Mouse (Mus musculus) granulocyte monocyte progenitor cell, adult 5-6 weeks (primary cell): ENCODE results near the gene Usp49. TPM values are rescaled to one million over a fixed set of nuclear protein-coding genes. Genes with fewer than 3 reads are reported as not detected.

Source experiments
- ATAC-seq: replicated peaks from 2 replicates; pipeline ENCODE4 v1.8.0; 2016; ENCODE audit warnings: mild to moderate bottlenecking, moderate TSS enrichment, inconsistent platforms; ENCODE audit not compliant: poor library complexity, severe bottlenecking
- total RNA-seq, 2 experiments: library from RNA; stranded (forward) in 1 of 2; stranded (reverse) in 1 of 2; fragments of 200-712, 200-1000 nt in 1 of 2; fragments of >200 nt in 1 of 2; fragmentation: Nextera tagmentation in 1 of 2; gene quantifications; 2 replicates each; pipeline ENCODE4 v1.2.3; 2014 to 2017

Usp49 gene
- total RNA-seq, 2 experiments from 2014 or later, result 1.5 to 4.1 TPM

- peak; percentile 57 for ATAC-seq
Observed at GRCm38 (mm10) chr17:47688608-47689575, 58.4 kb downstream of the Usp49 start, which contains the start of gene Frs3. Gene Frs3, plus strand, starts transcription at chr17:47689030.

GRCm38 (mm10) chr17:47689894-47690293 is 59.4 kb downstream of the Usp49 start:
- ATAC-seq, result no peak

- no peak for ATAC-seq
Observed at GRCm38 (mm10) chr17:47691650-47692049, 61.2 kb downstream of the Usp49 start.

- ATAC-seq, result no peak
Observed at GRCm38 (mm10) chr17:47693671-47694441, 63.4 kb downstream of the Usp49 start.

GRCm38 (mm10) chr17:47694442-47694502 is 63.8 kb downstream of the Usp49 start, which contains the start of gene Gm21981:
Gene Gm21981, minus strand, starts transcription at chr17:47694455.
- no peak for ATAC-seq

GRCm38 (mm10) chr17:47694503-47695336 is 64.2 kb downstream of the Usp49 start, which contains the start of gene Prickle4:
Gene Prickle4, minus strand, starts transcription at chr17:47694736.
- peak; percentile 89 for ATAC-seq

- peak; percentile 13; the same call in 1 of the 2 replicates for ATAC-seq
Observed at GRCm38 (mm10) chr17:47695337-47695710, 64.8 kb downstream of the Usp49 start.

GRCm38 (mm10) chr17:47698156-47698555 is 67.7 kb downstream of the Usp49 start:
- no peak for ATAC-seq

GRCm38 (mm10) chr17:47699055-47699454 is 68.6 kb downstream of the Usp49 start:
- ATAC-seq, result no peak

- ATAC-seq, result no peak
Observed at GRCm38 (mm10) chr17:47701793-47702192, 71.3 kb downstream of the Usp49 start.

GRCm38 (mm10) chr17:47702548-47703345 is 72.3 kb downstream of the Usp49 start:
- no peak for ATAC-seq

GRCm38 (mm10) chr17:47703556-47703955 is 73.1 kb downstream of the Usp49 start:
- ATAC-seq, result no peak

GRCm38 (mm10) chr17:47704692-47705091 is 74.2 kb downstream of the Usp49 start:
- no peak for ATAC-seq

- no peak for ATAC-seq
Observed at GRCm38 (mm10) chr17:47706196-47706595, 75.7 kb downstream of the Usp49 start.

- no peak for ATAC-seq
Observed at GRCm38 (mm10) chr17:47707961-47708360, 77.5 kb downstream of the Usp49 start.

- no peak for ATAC-seq
Observed at GRCm38 (mm10) chr17:47708972-47709371, 78.5 kb downstream of the Usp49 start.

GRCm38 (mm10) chr17:47710036-47710435 is 79.5 kb downstream of the Usp49 start:
- no peak for ATAC-seq

GRCm38 (mm10) chr17:47711883-47712282 is 81.4 kb downstream of the Usp49 start:
- ATAC-seq, result no peak

- no peak for ATAC-seq
Observed at GRCm38 (mm10) chr17:47712889-47713571, 82.5 kb downstream of the Usp49 start.
